Mouse (Mus musculus): ENCODE measurements around the gene Vwa8. TPM values are rescaled to one million over a fixed set of nuclear protein-coding genes. Genes with fewer than 3 reads are reported as not detected.
"Not testable (repeated sequence)": the region's sequence is repeated elsewhere in the genome, so short reads cannot be mapped to it uniquely, and the experiment has no call there.

Vwa8 gene
- polyA plus RNA-seq, 1 experiment from 2014 or later: 13.9 TPM

GRCm38 (mm10) chr14:78877176-78877575, 28.3 kb downstream of the Vwa8 start:
- no peaks in the 10 kb centered on the region for H3K27me3 ChIP-seq (replicated peaks; ENCODE audit: control insufficient read depth, insufficient read depth, low read length)
- no peaks in the 10 kb centered on the region for H3K4me1 ChIP-seq (ENCODE audit: control insufficient read depth, insufficient read depth, low read length)
- H3K9ac ChIP-seq (ENCODE audit: low read depth, low read length): no peak overlapping the region
- no peak for ATAC-seq
- H3K9me3 ChIP-seq (ENCODE audit: control insufficient read depth, low read length): no peaks in the 10 kb centered on the region
- WGBS: 63% methylated on average over 2 of the region's 2 CpGs
- no peaks in the 10 kb centered on the region for H3K36me3 ChIP-seq (ENCODE audit: control insufficient read depth, insufficient read depth, low read length)
- no peak overlapping the region for H3K4me2 ChIP-seq (ENCODE audit: low read depth, low read length)
- H3K4me3 ChIP-seq (ENCODE audit: low read length): no peak overlapping the region
- no peak overlapping the region for H3K27ac ChIP-seq (ENCODE audit: low read length)

GRCm38 (mm10) chr14:78878402-78879045, 29.7 kb downstream of the Vwa8 start:
- no peak for ATAC-seq
- H3K4me3 ChIP-seq (ENCODE audit: low read length): no peak overlapping the region
- no peaks in the 10 kb centered on the region for H3K9me3 ChIP-seq (ENCODE audit: control insufficient read depth, low read length)
- H3K4me1 ChIP-seq (ENCODE audit: control insufficient read depth, insufficient read depth, low read length): no peaks in the 10 kb centered on the region
- no peak overlapping the region for H3K9ac ChIP-seq (ENCODE audit: low read depth, low read length)
- no peak overlapping the region for H3K4me2 ChIP-seq (ENCODE audit: low read depth, low read length)
- no peak overlapping the region for H3K27ac ChIP-seq (ENCODE audit: low read length)
- WGBS: 73% methylated on average over 13 of the region's 13 CpGs
- no peaks in the 10 kb centered on the region for H3K36me3 ChIP-seq (ENCODE audit: control insufficient read depth, insufficient read depth, low read length)
- H3K27me3 ChIP-seq (replicated peaks; ENCODE audit: control insufficient read depth, insufficient read depth, low read length): no peaks in the 10 kb centered on the region

- H3K27ac ChIP-seq (ENCODE audit: low read length): no peak overlapping the region
- H3K4me3 ChIP-seq (ENCODE audit: low read length): no peak overlapping the region
- H3K36me3 ChIP-seq (ENCODE audit: control insufficient read depth, insufficient read depth, low read length): no peaks in the 10 kb centered on the region
- H3K4me1 ChIP-seq (ENCODE audit: control insufficient read depth, insufficient read depth, low read length): no peaks in the 10 kb centered on the region
- no peak overlapping the region for H3K4me2 ChIP-seq (ENCODE audit: low read depth, low read length)
- ATAC-seq: no peak
- WGBS: 84% methylated on average over 4 of the region's 4 CpGs
- H3K9ac ChIP-seq (ENCODE audit: low read depth, low read length): no peak overlapping the region
- H3K27me3 ChIP-seq (replicated peaks; ENCODE audit: control insufficient read depth, insufficient read depth, low read length): no peaks in the 10 kb centered on the region
- H3K9me3 ChIP-seq (ENCODE audit: control insufficient read depth, low read length): no peaks in the 10 kb centered on the region
Observed at GRCm38 (mm10) chr14:78880879-78881278, 32.0 kb downstream of the Vwa8 start.

- Histone ChIP-seq H3K4me2 (ENCODE audit: low read depth, low read length) (no peak overlapping the region), H3K27me3 (replicated peaks; ENCODE audit: control insufficient read depth, insufficient read depth, low read length) (no peaks in the 10 kb centered on the region), H3K27ac (ENCODE audit: low read length) (no peak overlapping the region), H3K9me3 (ENCODE audit: control insufficient read depth, low read length) (no peaks in the 10 kb centered on the region), H3K36me3 (ENCODE audit: control insufficient read depth, insufficient read depth, low read length) (no peaks in the 10 kb centered on the region), H3K9ac (ENCODE audit: low read depth, low read length) (no peak overlapping the region), H3K4me1 (ENCODE audit: control insufficient read depth, insufficient read depth, low read length) (no peaks in the 10 kb centered on the region), H3K4me3 (ENCODE audit: low read length) (no peak overlapping the region)
- ATAC-seq: no peak
- 74% methylated on average over 10 of the region's 10 CpGs for WGBS
Observed at GRCm38 (mm10) chr14:78881563-78881962, 32.7 kb downstream of the Vwa8 start.

GRCm38 (mm10) chr14:78885915-78886534, 37.2 kb downstream of the Vwa8 start:
- H3K9me3 ChIP-seq (ENCODE audit: control insufficient read depth, low read length): 0 out of 2 replicates have a peak, but pooled peaks cover 3% of the 10 kb centered on the region
- H3K9ac ChIP-seq (ENCODE audit: low read depth, low read length): no peak overlapping the region
- H3K4me2 ChIP-seq (ENCODE audit: low read depth, low read length): no peak overlapping the region
- H3K4me3 ChIP-seq (ENCODE audit: low read length): no peak overlapping the region
- 61% methylated on average over 7 of the region's 7 CpGs for WGBS
- H3K36me3 ChIP-seq (ENCODE audit: control insufficient read depth, insufficient read depth, low read length): no peaks in the 10 kb centered on the region
- no peaks in the 10 kb centered on the region for H3K27me3 ChIP-seq (replicated peaks; ENCODE audit: control insufficient read depth, insufficient read depth, low read length)
- no peak for ATAC-seq
- H3K4me1 ChIP-seq (ENCODE audit: control insufficient read depth, insufficient read depth, low read length): no peaks in the 10 kb centered on the region
- no peak overlapping the region for H3K27ac ChIP-seq (ENCODE audit: low read length)

- no peak for ATAC-seq
Observed at GRCm38 (mm10) chr14:78886566-78887234, 37.8 kb downstream of the Vwa8 start.

GRCm38 (mm10) chr14:78887494-78887893, 38.6 kb downstream of the Vwa8 start:
- ATAC-seq; H3K4me1 ChIP-seq (ENCODE audit: control insufficient read depth, insufficient read depth, low read length); H3K4me3 ChIP-seq (ENCODE audit: low read length); H3K9ac ChIP-seq (ENCODE audit: low read depth, low read length); H3K27me3 ChIP-seq (replicated peaks; ENCODE audit: control insufficient read depth, insufficient read depth, low read length); H3K27ac ChIP-seq (ENCODE audit: low read length); H3K36me3 ChIP-seq (ENCODE audit: control insufficient read depth, insufficient read depth, low read length); H3K9me3 ChIP-seq (ENCODE audit: control insufficient read depth, low read length); H3K4me2 ChIP-seq (ENCODE audit: low read depth, low read length): not testable (repeated sequence)
- 93% methylated on average over 14 of the region's 18 CpGs for WGBS

More at GRCm38 (mm10) chr14:78886566-78887234, 37.8 kb downstream of the Vwa8 start:
- Histone ChIP-seq H3K4me1 (ENCODE audit: control insufficient read depth, insufficient read depth, low read length) (no peaks in the 10 kb centered on the region), H3K4me3 (ENCODE audit: low read length) (no peak overlapping the region), H3K9ac (ENCODE audit: low read depth, low read length) (no peak overlapping the region), H3K27me3 (replicated peaks; ENCODE audit: control insufficient read depth, insufficient read depth, low read length) (no peaks in the 10 kb centered on the region), H3K36me3 (ENCODE audit: control insufficient read depth, insufficient read depth, low read length) (no peaks in the 10 kb centered on the region), H3K9me3 (ENCODE audit: control insufficient read depth, low read length) (0 out of 2 replicates have a peak, but pooled peaks cover 3% of the 10 kb centered on the region), H3K27ac (ENCODE audit: low read length) (no peak overlapping the region), H3K4me2 (ENCODE audit: low read depth, low read length) (no peak overlapping the region)
- WGBS: 90% methylated on average over 8 of the region's 8 CpGs

GRCm38 (mm10) chr14:78895496-78895895, 46.6 kb downstream of the Vwa8 start:
- no peak overlapping the region for H3K27ac ChIP-seq (ENCODE audit: low read length)
- peaks cover 4% of the 10 kb centered on the region for H3K4me1 ChIP-seq (ENCODE audit: control insufficient read depth, insufficient read depth, low read length)
- H3K9ac ChIP-seq (ENCODE audit: low read depth, low read length): no peak overlapping the region
- WGBS: 88% methylated on average over 1 of the region's 1 CpGs
- H3K9me3 ChIP-seq (ENCODE audit: control insufficient read depth, low read length): no peaks in the 10 kb centered on the region
- H3K4me3 ChIP-seq (ENCODE audit: low read length): no peak overlapping the region
- no peak for ATAC-seq
- H3K36me3 ChIP-seq (ENCODE audit: control insufficient read depth, insufficient read depth, low read length): no peaks in the 10 kb centered on the region
- H3K27me3 ChIP-seq (replicated peaks; ENCODE audit: control insufficient read depth, insufficient read depth, low read length): no peaks in the 10 kb centered on the region
- H3K4me2 ChIP-seq (ENCODE audit: low read depth, low read length): no peak overlapping the region

- 96% methylated on average over 5 of the region's 5 CpGs for WGBS
- Histone ChIP-seq H3K9ac (ENCODE audit: low read depth, low read length) (no peak overlapping the region), H3K36me3 (ENCODE audit: control insufficient read depth, insufficient read depth, low read length) (no peaks in the 10 kb centered on the region), H3K4me3 (ENCODE audit: low read length) (no peak overlapping the region), H3K27ac (ENCODE audit: low read length) (no peak overlapping the region), H3K9me3 (ENCODE audit: control insufficient read depth, low read length) (no peaks in the 10 kb centered on the region), H3K4me2 (ENCODE audit: low read depth, low read length) (no peak overlapping the region), H3K4me1 (ENCODE audit: control insufficient read depth, insufficient read depth, low read length) (peaks cover 6% of the 10 kb centered on the region), H3K27me3 (replicated peaks; ENCODE audit: control insufficient read depth, insufficient read depth, low read length) (no peaks in the 10 kb centered on the region)
- ATAC-seq: no peak
Observed at GRCm38 (mm10) chr14:78896252-78896651, 47.4 kb downstream of the Vwa8 start.
